Mouse (Mus musculus): ENCODE measurements around the gene Lrig3. TPM values are rescaled to one million over a fixed set of nuclear protein-coding genes. Genes with fewer than 3 reads are reported as not detected.

Gene Lrig3
- total RNA-seq, 1 experiment = 33.5 TPM

DNA sequence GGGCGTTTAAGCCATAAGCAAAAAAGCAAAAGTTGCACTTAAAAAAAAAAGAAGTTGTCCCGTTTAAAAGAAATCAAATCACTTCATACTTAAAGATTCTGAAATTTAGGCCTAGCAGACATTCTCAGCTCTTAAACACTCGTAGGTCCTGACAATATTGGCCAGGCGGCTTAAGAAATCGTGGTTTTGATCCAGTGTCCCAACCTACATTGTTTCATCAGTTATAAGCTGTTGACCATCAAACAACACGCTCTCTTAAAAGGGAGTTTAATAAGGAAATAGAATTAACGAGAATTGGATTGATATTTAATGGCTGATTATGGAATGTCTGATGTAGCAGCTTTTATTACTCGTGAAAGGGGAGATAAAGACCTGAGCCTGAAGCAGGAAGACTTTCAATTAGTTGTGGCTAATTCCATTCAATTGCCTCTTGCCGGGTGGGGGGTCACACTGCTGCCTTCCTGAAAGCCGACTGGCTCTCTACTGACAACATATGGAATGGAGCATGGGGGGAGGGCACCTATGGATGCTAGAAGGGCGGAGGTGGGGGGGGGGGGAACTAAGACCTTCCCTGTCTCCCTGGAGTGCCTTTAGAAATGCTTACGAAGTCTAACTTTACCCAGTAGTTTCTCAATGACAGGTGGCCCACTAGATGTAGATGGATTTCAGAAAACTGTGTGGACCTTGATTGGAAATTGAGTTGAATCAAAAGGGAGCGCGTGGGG, 1.6 kb downstream of the Lrig3 start:
- in situ Hi-C loops (cut with MboI; ENCODE audit: low sequenced_read_pairs in 2 of 2, unreplicated experiment in 2 of 2) = no loop called here
- peak overlapping the region; percentile 76 to 87; a peak in 3 of 4 replicates for H3K4me3 ChIP-seq (ENCODE audit: insufficient read depth in 1 of 2, low read depth in 1 of 2, low read length in 2 of 2, poor library complexity in 1 of 2, severe bottlenecking in 1 of 2)
- H3K9ac ChIP-seq (ENCODE audit: insufficient read depth, low read depth, low read length, poor library complexity, severe bottlenecking) = peak overlapping the region; percentile 9; the same call in 1 of the 2 replicates
- H3K9me3 ChIP-seq (ENCODE audit: control insufficient read depth, insufficient read depth, low read depth, low read length) = no peaks in the 10 kb centered on the region
- DNase-seq (ENCODE audit: low read depth, low spot score) = no peak
- peaks cover 4 to 7% of the 10 kb centered on the region in 2 experiments; a peak in 3 of 4 replicates for H3K4me1 ChIP-seq (ENCODE audit: control insufficient read depth in 2 of 2, insufficient read depth in 2 of 2, low read length in 2 of 2, poor library complexity in 1 of 2)
- no peaks in the 10 kb centered on the region for H3K36me3 ChIP-seq (ENCODE audit: control insufficient read depth, insufficient read depth, low read length, poor library complexity, severe bottlenecking)
- TF ChIP-seq ZC3H11A (IDR thresholded peaks at IDR 0.05; ENCODE audit: borderline replicate concordance, low read depth, low read length) (no peak), HCFC1 (IDR thresholded peaks at IDR 0.05; ENCODE audit: borderline replicate concordance, insufficient read depth, low read length) (no peak), MAFK (IDR thresholded peaks at IDR 0.05; ENCODE audit: insufficient read depth, low read depth, low read length) (no peak), ZNF384 (IDR thresholded peaks at IDR 0.05; ENCODE audit: low read depth, low read length) (no peak), CHD2 (IDR thresholded peaks at IDR 0.05; ENCODE audit: low read depth, low read length) (no peak)
- no peak overlapping the region for H3K27ac ChIP-seq (ENCODE audit: insufficient read depth, low read depth, low read length, poor library complexity, severe bottlenecking)

DNA sequence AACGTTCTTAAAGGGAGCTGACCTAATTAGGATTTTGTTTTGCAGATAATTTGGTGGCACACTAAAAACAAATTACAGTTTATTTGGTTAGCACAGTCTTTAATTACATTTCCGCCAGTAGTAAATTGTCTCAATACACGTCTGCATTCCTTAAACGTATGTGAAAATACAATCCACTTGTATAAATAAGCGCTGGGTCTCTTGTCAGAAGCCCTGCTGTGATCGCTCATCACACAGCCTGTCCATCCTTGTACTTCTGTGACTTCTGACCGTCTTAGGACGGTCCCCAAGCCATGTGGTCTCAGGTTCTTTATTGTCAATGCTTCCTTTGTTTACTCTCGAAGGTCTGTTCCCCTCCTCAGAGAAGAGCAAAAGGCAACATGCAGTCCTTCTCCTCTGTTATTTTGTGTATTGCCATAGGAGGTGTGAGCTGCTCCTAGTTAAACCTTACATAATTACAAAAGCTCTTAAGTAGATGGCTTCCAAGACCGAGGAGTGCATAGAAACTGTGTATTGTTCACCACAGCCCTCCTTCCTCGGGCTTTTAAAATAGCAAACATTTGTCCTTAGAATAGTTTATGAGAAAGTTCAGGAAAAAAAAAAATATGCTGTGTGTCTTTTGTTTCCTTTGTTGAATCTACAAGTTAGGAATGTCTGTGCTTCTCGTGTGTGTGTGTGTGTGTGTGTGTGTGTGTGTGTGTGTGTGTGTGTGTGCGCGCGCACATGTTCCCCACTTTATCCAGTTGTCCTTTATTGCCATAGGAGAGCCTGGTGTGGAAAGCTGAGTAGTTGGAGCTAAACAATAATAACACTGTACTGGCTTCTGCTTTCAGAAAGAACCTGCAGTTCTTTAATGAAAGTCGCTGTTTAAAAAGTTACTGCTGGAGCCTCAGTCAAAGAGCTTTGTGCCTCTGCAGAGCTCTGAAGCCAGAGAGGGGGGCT, 2.5 kb downstream of the Lrig3 start:
- Histone ChIP-seq H3K36me3 (ENCODE audit: control insufficient read depth, insufficient read depth, low read length, poor library complexity, severe bottlenecking) (peaks cover 4% of the 10 kb centered on the region; the same call in 1 of the 2 replicates), H3K9me3 (ENCODE audit: control insufficient read depth, insufficient read depth, low read depth, low read length) (no peaks in the 10 kb centered on the region), H3K9ac (ENCODE audit: insufficient read depth, low read depth, low read length, poor library complexity, severe bottlenecking) (no peak overlapping the region), H3K27ac (ENCODE audit: insufficient read depth, low read depth, low read length, poor library complexity, severe bottlenecking) (no peak overlapping the region), H3K4me1 (ENCODE audit: control insufficient read depth in 2 of 2, insufficient read depth in 2 of 2, low read length in 2 of 2, poor library complexity in 1 of 2) (peaks cover 4 to 7% of the 10 kb centered on the region in 2 experiments; a peak in 3 of 4 replicates), H3K4me3 (ENCODE audit: insufficient read depth in 1 of 2, low read depth in 1 of 2, low read length in 2 of 2, poor library complexity in 1 of 2, severe bottlenecking in 1 of 2) (no peak overlapping the region)
- in situ Hi-C loops (cut with MboI; ENCODE audit: low sequenced_read_pairs in 2 of 2, unreplicated experiment in 2 of 2) = no loop called here
- no peak for DNase-seq (ENCODE audit: low read depth, low spot score)
- no peak for TF ChIP-seq CHD2 (IDR thresholded peaks at IDR 0.05; ENCODE audit: low read depth, low read length)
- no peak for TF ChIP-seq HCFC1 (IDR thresholded peaks at IDR 0.05; ENCODE audit: borderline replicate concordance, insufficient read depth, low read length)
- TF ChIP-seq MAFK (IDR thresholded peaks at IDR 0.05; ENCODE audit: insufficient read depth, low read depth, low read length) = no peak
- no peak for TF ChIP-seq ZC3H11A (IDR thresholded peaks at IDR 0.05; ENCODE audit: borderline replicate concordance, low read depth, low read length)
- no peak for TF ChIP-seq ZNF384 (IDR thresholded peaks at IDR 0.05; ENCODE audit: low read depth, low read length)

DNA sequence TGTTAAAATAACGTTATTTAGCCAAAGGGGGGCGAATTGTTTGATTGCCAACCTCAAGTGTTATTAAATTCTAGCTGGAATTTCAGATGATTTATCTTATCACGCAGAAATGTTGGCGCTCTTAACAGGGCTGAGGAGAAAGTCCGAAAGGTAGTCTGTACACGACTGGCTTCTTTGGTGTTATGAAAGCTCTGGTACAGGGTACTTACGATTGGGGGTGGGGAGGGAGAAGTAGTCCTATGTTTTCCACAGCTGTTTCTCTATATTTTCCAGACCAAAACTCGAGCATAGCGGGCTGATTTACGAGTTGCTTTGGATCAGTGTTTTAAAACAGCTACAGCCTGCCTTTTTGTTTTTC, 3.1 kb downstream of the Lrig3 start:
- Histone ChIP-seq H3K36me3 (ENCODE audit: control insufficient read depth, insufficient read depth, low read length, poor library complexity, severe bottlenecking) (peaks cover 4% of the 10 kb centered on the region; the same call in 1 of the 2 replicates), H3K4me1 (ENCODE audit: control insufficient read depth in 2 of 2, insufficient read depth in 2 of 2, low read length in 2 of 2, poor library complexity in 1 of 2) (peaks cover 4 to 7% of the 10 kb centered on the region in 2 experiments; a peak in 3 of 4 replicates), H3K4me3 (ENCODE audit: insufficient read depth in 1 of 2, low read depth in 1 of 2, low read length in 2 of 2, poor library complexity in 1 of 2, severe bottlenecking in 1 of 2) (no peak overlapping the region), H3K9ac (ENCODE audit: insufficient read depth, low read depth, low read length, poor library complexity, severe bottlenecking) (no peak overlapping the region), H3K27ac (ENCODE audit: insufficient read depth, low read depth, low read length, poor library complexity, severe bottlenecking) (no peak overlapping the region), H3K9me3 (ENCODE audit: control insufficient read depth, insufficient read depth, low read depth, low read length) (no peaks in the 10 kb centered on the region)
- in situ Hi-C loops (cut with MboI; ENCODE audit: low sequenced_read_pairs in 2 of 2, unreplicated experiment in 2 of 2) = no loop called here
- TF ChIP-seq HCFC1 (IDR thresholded peaks at IDR 0.05; ENCODE audit: borderline replicate concordance, insufficient read depth, low read length) (no peak), CHD2 (IDR thresholded peaks at IDR 0.05; ENCODE audit: low read depth, low read length) (no peak), ZNF384 (IDR thresholded peaks at IDR 0.05; ENCODE audit: low read depth, low read length) (no peak), ZC3H11A (IDR thresholded peaks at IDR 0.05; ENCODE audit: borderline replicate concordance, low read depth, low read length) (no peak), MAFK (IDR thresholded peaks at IDR 0.05; ENCODE audit: insufficient read depth, low read depth, low read length) (peak; percentile 56; the same call in 1 of the 2 replicates)
- no peak for DNase-seq (ENCODE audit: low read depth, low spot score)

DNA sequence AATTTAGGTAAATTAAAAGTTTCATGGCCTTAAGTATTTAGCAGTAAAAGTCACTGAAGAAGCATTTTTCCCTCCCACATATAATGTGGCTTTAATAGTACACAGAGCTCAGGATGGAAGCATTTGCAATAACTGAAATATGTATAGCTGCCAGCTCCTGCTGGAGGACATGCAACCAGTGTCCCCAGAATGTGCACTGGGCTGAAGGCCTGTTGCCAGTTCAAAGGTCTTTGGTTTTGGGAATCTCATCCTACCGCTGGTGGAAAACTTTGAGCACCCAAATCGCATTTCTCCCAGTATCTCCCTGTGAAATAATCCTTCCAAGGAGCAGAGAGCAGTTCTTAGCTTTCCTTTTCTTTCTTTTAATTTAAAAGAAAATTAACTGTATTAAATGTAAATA, 4.1 kb downstream of the Lrig3 start:
- Histone ChIP-seq H3K9me3 (ENCODE audit: control insufficient read depth, insufficient read depth, low read depth, low read length) (no peaks in the 10 kb centered on the region), H3K9ac (ENCODE audit: insufficient read depth, low read depth, low read length, poor library complexity, severe bottlenecking) (no peak overlapping the region), H3K4me1 (ENCODE audit: control insufficient read depth in 2 of 2, insufficient read depth in 2 of 2, low read length in 2 of 2, poor library complexity in 1 of 2) (peaks cover 4 to 7% of the 10 kb centered on the region in 2 experiments; a peak in 3 of 4 replicates), H3K4me3 (ENCODE audit: insufficient read depth in 1 of 2, low read depth in 1 of 2, low read length in 2 of 2, poor library complexity in 1 of 2, severe bottlenecking in 1 of 2) (0 out of 4 replicates have a peak overlapping the region, but pooled peaks of 1 of the 2 experiments have one; percentile 9), H3K27ac (ENCODE audit: insufficient read depth, low read depth, low read length, poor library complexity, severe bottlenecking) (no peak overlapping the region), H3K36me3 (ENCODE audit: control insufficient read depth, insufficient read depth, low read length, poor library complexity, severe bottlenecking) (peaks cover 4% of the 10 kb centered on the region; the same call in 1 of the 2 replicates)
- TF ChIP-seq HCFC1 (IDR thresholded peaks at IDR 0.05; ENCODE audit: borderline replicate concordance, insufficient read depth, low read length) (no peak), MAFK (IDR thresholded peaks at IDR 0.05; ENCODE audit: insufficient read depth, low read depth, low read length) (no peak), ZC3H11A (IDR thresholded peaks at IDR 0.05; ENCODE audit: borderline replicate concordance, low read depth, low read length) (no peak), ZNF384 (IDR thresholded peaks at IDR 0.05; ENCODE audit: low read depth, low read length) (no peak), CHD2 (IDR thresholded peaks at IDR 0.05; ENCODE audit: low read depth, low read length) (no peak)
- no peak for DNase-seq (ENCODE audit: low read depth, low spot score)
- in situ Hi-C loops (cut with MboI; ENCODE audit: low sequenced_read_pairs in 2 of 2, unreplicated experiment in 2 of 2) = no loop called here
